Mouse (Mus musculus) ES-E14 (cell line): ENCODE data around the gene Mbd6.

Experiments used
- CHD2 ChIP-seq: IDR thresholded peaks from 2 replicates; pipeline ENCODE4 v1.6.1; 2014; ENCODE audit warnings: mild to moderate bottlenecking, low read depth, low read length, inconsistent platforms
- HCFC1 ChIP-seq: IDR thresholded peaks from 2 replicates; pipeline ENCODE4 v1.6.1; 2012; ENCODE audit warnings: low read length, inconsistent platforms, borderline replicate concordance; ENCODE audit not compliant: insufficient read depth
- MAFK ChIP-seq: IDR thresholded peaks from 2 replicates; pipeline ENCODE4 v1.6.1; 2014; ENCODE audit warnings: mild to moderate bottlenecking, low read depth, low read length, inconsistent platforms; ENCODE audit not compliant: insufficient read depth
- ZC3H11A ChIP-seq: IDR thresholded peaks from 2 replicates; pipeline ENCODE4 v1.6.1; 2012; ENCODE audit warnings: low read depth, mild to moderate bottlenecking, inconsistent platforms, low read length, borderline replicate concordance
- ZNF384 ChIP-seq: IDR thresholded peaks from 2 replicates; pipeline ENCODE4 v1.6.1; 2012; ENCODE audit warnings: low read depth, low read length, inconsistent platforms

- no peak for TF ChIP-seq HCFC1
- no peak for TF ChIP-seq MAFK
- TF ChIP-seq CHD2 = no peak
- TF ChIP-seq ZNF384 = no peak
- TF ChIP-seq ZC3H11A = no peak
Observed at GRCm38 (mm10) chr10:127269884-127270283, 18.9 kb downstream of the Mbd6 start.
